Mouse (Mus musculus) kidney, postnatal 0 days (tissue): ENCODE results near the gene 1700001C02Rik. TPM values are rescaled to one million over a fixed set of nuclear protein-coding genes. Genes with fewer than 3 reads are reported as not detected.

Experiments
- ATAC-seq: fragments of 200-750 bp; cut with Nextera tagmentation; replicated peaks from 2 replicates; pipeline ENCODE4 v1.8.0; 2017; ENCODE audit warnings: low read depth, moderate number of reproducible peaks, moderate TSS enrichment, moderate library complexity; ENCODE audit not compliant: low FRiP score
- DNase-seq: peaks from one replicate; pipeline ENCODE4 v3.0.0-alpha.2; 2016; ENCODE audit warnings: low spot score
- H3K27ac ChIP-seq: fragments of 300-500 bp; sonication (generic); 2 replicates; pipeline ENCODE4 v1.5.1; 2014; ENCODE audit warnings: mild to moderate bottlenecking
- H3K27me3 ChIP-seq: fragments of 300-500 bp; sonication (generic); 2 replicates; pipeline ENCODE4 v1.6.1; 2014; ENCODE audit warnings: low read length, mixed read lengths; ENCODE audit not compliant: insufficient read depth
- H3K36me3 ChIP-seq: fragments of 300-500 bp; sonication (generic); 2 replicates; pipeline ENCODE4 v1.6.1; 2014; ENCODE audit warnings: low read length, mixed read lengths; ENCODE audit not compliant: insufficient read depth
- H3K4me1 ChIP-seq: fragments of 300-500 bp; sonication (generic); replicated peaks from 2 replicates; pipeline ENCODE4 v1.6.1; 2014; ENCODE audit warnings: antibody characterized with exemption, low read length, mixed read lengths; ENCODE audit not compliant: insufficient read depth
- H3K4me2 ChIP-seq: fragments of 300-500 bp; sonication (generic); 2 replicates; pipeline ENCODE4 v1.6.1; 2014; ENCODE audit warnings: mild to moderate bottlenecking, low read length, moderate library complexity, mixed read lengths
- H3K4me3 ChIP-seq: fragments of 300-500 bp; sonication (generic); replicated peaks from 2 replicates; pipeline ENCODE4 v1.5.1; 2014; ENCODE audit warnings: low read depth, low read length
- H3K9ac ChIP-seq: fragments of 300-500 bp; sonication (generic); 2 replicates; pipeline ENCODE4 v1.6.1; 2014; ENCODE audit warnings: low read depth, low read length
- H3K9me3 ChIP-seq: fragments of 300-500 bp; sonication (generic); replicated peaks from 2 replicates; pipeline ENCODE4 v1.6.1; 2016; ENCODE audit warnings: low read length, inconsistent platforms, mixed read lengths
- CTCF ChIP-seq: IDR thresholded peaks from 2 replicates; pipeline ENCODE4 v1.5.1; 2016; ENCODE audit warnings: antibody characterized with exemption, low read depth, mild to moderate bottlenecking, moderate library complexity
- WGBS: fragments of 180-500 bp; shearing (Covaris S2); extraction: QIAGEN DNeasy Blood & Tissue Kit; methylation state at CpG from one replicate; pipeline ENCODE4 v1.1.7; 2014; 5-methylcytosine and 5-hydroxymethylcytosine counted together
- polyA plus RNA-seq: library from polyadenylated mRNA; unstranded; fragments of >200 nt; fragmentation: Nextera tagmentation; extraction: Ambion mirVana; gene quantifications from 2 replicates; pipeline ENCODE4 v1.2.1, GENCODE M21; 2015

Gene 1700001C02Rik
- not detected in 2 replicates for polyA plus RNA-seq

DNA sequence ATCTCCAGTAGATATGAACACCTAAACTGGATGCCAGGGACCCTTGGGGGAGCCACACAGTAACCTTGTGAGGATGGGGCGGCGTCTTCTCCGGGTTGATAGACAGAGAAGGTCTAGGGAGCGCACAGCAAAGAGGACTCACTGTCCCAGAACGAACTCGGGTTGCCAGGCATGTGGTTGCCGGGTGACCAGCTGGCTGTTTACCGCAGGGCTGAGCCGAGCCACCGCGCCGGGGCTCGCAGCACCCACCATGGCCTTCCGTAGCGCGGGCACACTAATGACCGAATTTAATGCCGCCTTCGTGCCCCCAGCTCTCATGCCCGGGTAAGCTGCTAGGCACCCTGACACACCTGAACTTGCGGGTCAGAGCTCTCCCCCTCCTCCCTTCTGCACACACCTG lies at the start of gene 1700001C02Rik:
TSS of gene 1700001C02Rik (plus strand) at position 187 of the 400 bp plus-strand sequence.
- Histone ChIP-seq H3K27me3 (no peaks in the 10 kb centered on the region), H3K4me2 (peak within 1 kb of the TSS; percentile 52), H3K9ac (no peak within 1 kb of the TSS), H3K9me3 (no peaks in the 10 kb centered on the region), H3K36me3 (no peaks in the 10 kb centered on the region), H3K27ac (no peak within 1 kb of the TSS), H3K4me1 (no peaks in the 10 kb centered on the region; the same call in 1 of the 2 replicates), H3K4me3 (peak within 1 kb of the TSS; percentile 16; the same call in 1 of the 2 replicates)
- DNase-seq (peak; percentile 41), ATAC-seq (peak; percentile 61)
- TF ChIP-seq CTCF = no peak
- 11% methylated on average over 21 of the region's 21 CpGs for WGBS

DNA sequence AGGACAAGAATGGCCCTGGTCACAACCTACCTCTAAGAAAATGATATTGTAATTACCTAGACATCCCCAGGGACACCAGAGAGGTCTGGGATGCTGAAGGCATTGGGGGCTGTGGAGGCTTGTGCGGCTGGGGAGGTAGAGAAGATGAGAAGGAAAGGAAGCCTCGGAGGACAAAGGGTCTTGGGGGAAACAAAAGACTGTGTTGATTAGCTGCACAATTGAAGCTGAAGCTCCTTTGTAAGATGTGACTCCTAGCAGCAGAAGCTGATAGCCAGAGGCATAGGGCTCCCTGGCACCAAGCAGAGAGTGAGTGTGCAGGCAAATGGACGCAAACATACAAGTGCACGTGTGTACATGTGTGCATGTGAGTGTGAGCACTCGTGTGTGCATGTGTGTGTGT lies 49.2 kb upstream of the 1700001C02Rik start:
- DNase-seq = no peak
- Histone ChIP-seq H3K36me3 (no peaks in the 10 kb centered on the region), H3K9me3 (no peaks in the 10 kb centered on the region), H3K4me2 (no peak overlapping the region), H3K4me1 (no peaks in the 10 kb centered on the region), H3K9ac (no peak overlapping the region), H3K4me3 (no peak overlapping the region), H3K27ac (no peak overlapping the region), H3K27me3 (no peaks in the 10 kb centered on the region)
- WGBS = 75% methylated on average over 5 of the region's 5 CpGs
- no peak for TF ChIP-seq CTCF
- no peak for ATAC-seq

DNA sequence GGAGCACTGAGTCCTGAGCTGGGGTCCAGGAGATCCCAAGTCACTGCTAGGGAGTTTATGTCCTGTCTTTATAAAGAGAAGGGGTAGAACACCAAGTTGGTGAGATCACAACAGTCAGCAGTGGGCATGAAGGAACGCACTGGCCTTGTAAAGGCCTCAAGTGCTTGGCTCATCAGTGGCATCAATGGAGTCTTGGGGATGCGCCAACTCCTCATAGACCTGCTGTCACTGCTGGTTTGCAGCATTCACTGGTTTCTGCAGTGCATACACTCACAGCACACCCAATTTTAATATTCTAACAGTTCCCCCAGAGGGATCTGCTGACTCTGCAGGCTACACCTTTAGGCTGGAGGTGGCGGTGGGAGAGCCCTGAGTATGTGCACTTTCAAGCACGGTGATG lies 42.7 kb upstream of the 1700001C02Rik start:
- no peak overlapping the region for H3K9ac ChIP-seq

DNA sequence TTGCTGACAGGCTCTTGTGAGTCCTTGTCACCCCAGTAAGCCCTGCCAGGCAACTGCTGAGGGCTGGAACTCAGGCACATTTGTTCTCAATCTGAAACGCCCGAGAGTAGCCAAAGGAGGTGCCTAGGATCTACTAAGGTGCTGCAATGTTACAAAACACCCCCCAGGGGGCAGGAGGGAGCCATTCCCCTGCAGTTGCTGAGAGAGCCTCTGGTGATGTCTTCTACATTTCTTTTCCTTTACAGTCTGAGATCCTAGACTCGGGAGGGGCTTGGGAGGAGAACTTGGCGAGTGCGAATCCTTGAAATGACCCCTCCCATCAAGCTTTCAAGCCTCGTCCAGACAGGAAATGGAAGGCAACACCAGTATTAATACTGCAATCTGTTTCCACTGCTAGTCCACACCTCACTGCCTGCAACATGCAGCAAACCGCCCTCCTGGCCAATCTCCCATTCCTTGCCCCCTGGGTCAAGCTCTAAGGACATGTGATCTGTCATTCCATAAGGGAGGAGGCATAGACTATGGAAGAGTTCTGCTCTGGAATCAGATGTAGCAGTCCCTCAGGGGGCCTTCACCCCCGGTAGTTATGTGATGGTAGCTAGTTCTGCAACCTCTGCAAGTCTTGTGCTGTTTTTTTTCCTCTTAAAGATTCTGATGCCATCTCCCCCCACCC lies 42.1 kb upstream of the 1700001C02Rik start:
- H3K9ac ChIP-seq = no peak overlapping the region
- H3K9me3 ChIP-seq = no peaks in the 10 kb centered on the region
- H3K4me2 ChIP-seq = no peak overlapping the region; the same call in 1 of the 2 replicates
- ATAC-seq = peak; percentile 29; the same call in 1 of the 2 replicates
- no peak overlapping the region for H3K27ac ChIP-seq
- H3K4me1 ChIP-seq = no peaks in the 10 kb centered on the region
- TF ChIP-seq CTCF = peak; percentile 85
- no peaks in the 10 kb centered on the region for H3K27me3 ChIP-seq
- peak; percentile 88 for DNase-seq
- H3K36me3 ChIP-seq = no peaks in the 10 kb centered on the region
- 16% methylated on average over 8 of the region's 8 CpGs for WGBS
- no peak overlapping the region for H3K4me3 ChIP-seq

More for the DNA sequence above, 42.7 kb upstream of the 1700001C02Rik start:
- ATAC-seq (no peak), DNase-seq (no peak)
- H3K4me2 ChIP-seq = no peak overlapping the region
- H3K4me3 ChIP-seq = no peak overlapping the region
- no peaks in the 10 kb centered on the region for H3K4me1 ChIP-seq
- WGBS = 84% methylated on average over 4 of the region's 4 CpGs
- no peak for TF ChIP-seq CTCF
- no peaks in the 10 kb centered on the region for H3K36me3 ChIP-seq
- H3K27ac ChIP-seq = no peak overlapping the region
- no peaks in the 10 kb centered on the region for H3K27me3 ChIP-seq
- no peaks in the 10 kb centered on the region for H3K9me3 ChIP-seq

DNA sequence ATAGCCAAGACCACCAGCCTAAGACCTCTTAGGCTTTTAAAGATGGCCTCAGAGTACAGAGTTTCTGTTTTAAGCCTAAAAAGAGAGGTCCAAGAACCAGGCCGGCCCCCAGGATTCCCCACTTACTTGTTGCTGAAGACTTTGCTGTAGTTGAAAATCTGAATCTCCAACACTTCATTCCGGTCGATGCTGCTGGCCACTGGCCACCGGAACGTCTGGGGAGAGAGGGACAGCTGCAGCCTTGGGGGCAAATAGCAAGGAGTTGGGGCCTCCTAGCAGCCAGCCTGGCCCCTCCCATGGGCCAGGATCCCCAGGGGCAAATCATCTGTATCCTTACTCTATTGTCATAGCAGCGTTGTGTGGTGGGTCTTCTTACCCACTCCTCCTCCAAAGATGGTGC lies 38.4 kb upstream of the 1700001C02Rik start:
- no peaks in the 10 kb centered on the region for H3K9me3 ChIP-seq
- no peak for ATAC-seq
- H3K27me3 ChIP-seq = no peaks in the 10 kb centered on the region
- TF ChIP-seq CTCF = no peak
- H3K4me2 ChIP-seq = no peak overlapping the region
- H3K27ac ChIP-seq = no peak overlapping the region
- H3K4me1 ChIP-seq = no peaks in the 10 kb centered on the region
- no peak for DNase-seq
- H3K9ac ChIP-seq = no peak overlapping the region
- 77% methylated on average over 6 of the region's 6 CpGs for WGBS
- no peaks in the 10 kb centered on the region for H3K36me3 ChIP-seq
- no peak overlapping the region for H3K4me3 ChIP-seq

DNA sequence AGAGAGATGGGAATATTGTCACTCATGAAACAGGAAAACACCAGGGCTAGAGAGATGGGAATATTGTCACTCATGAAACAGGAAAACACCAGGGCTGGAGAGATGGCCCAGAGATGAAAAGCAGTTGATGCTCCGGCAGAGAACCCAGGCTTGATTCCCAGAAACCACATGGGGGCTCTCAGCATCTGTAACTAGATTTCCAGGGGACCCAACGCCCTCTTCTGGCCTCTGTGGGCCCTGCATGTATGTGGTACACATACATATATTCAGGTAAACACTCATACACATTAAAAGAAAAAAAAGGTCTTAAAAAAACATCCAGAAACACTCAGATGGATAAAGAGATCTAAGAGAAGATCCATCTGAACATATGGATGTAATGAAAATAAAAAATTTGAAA lies 26.9 kb upstream of the 1700001C02Rik start:
- H3K4me2 ChIP-seq = no peak overlapping the region

More for the DNA sequence above, 26.9 kb upstream of the 1700001C02Rik start:
- H3K27ac ChIP-seq = no peak overlapping the region
- H3K36me3 ChIP-seq = no peaks in the 10 kb centered on the region
- no peak for TF ChIP-seq CTCF
- no peak overlapping the region for H3K4me3 ChIP-seq
- no peaks in the 10 kb centered on the region for H3K4me1 ChIP-seq
- ATAC-seq = no peak
- no peak for DNase-seq
- no peaks in the 10 kb centered on the region for H3K9me3 ChIP-seq
- 50% methylated on average over 2 of the region's 2 CpGs for WGBS
- H3K27me3 ChIP-seq = no peaks in the 10 kb centered on the region
- H3K9ac ChIP-seq = no peak overlapping the region
